Mouse (Mus musculus) retina, embryonic 14.5 days (tissue): ENCODE measurements around the gene Gm16253.

Experiments used
- DNase-seq: peaks from one replicate; pipeline ENCODE4 v3.0.0-alpha.2; 2015; ENCODE audit warnings: low spot score

Gm16253 gene

DNA sequence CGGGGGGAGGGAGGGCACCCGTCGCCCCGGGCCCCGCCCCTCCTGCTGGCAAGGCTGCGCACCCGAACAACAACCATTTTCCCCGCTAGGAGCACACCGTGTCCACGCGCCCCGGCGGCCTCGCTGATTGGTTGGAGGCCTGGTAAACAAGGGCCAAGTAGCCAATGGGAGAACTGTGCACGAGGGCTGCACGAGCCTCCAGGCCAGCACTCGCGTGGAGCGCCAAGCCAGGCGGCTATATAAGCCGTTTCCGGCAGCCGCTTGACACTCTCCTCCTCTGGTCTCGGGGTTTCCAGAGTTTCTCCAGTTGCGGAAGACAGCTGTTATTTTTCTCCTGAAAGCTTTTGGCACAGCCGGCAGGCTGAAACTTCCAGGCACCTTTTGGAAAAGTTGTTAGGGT lies 19.1 kb upstream of the Gm16253 start, which contains the start of gene Txnip:
TSS of gene Txnip (plus strand) at position 264 of the 400 bp plus-strand sequence.
- DNase-seq = peak; percentile 98

DNA sequence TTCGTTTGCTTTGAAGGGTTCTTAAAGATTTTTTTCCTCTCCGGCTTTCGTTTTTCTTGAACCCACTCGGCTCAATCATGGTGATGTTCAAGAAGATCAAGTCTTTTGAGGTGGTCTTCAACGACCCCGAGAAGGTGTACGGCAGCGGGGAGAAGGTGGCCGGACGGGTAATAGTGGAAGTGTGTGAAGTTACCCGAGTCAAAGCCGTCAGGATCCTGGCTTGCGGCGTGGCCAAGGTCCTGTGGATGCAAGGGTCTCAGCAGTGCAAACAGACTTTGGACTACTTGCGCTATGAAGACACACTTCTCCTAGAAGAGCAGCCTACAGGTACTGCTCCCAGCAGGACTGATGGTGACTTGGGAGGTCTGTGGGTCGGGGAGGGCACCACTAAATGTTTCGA lies 18.6 kb upstream of the Gm16253 start:
- peak; percentile 29 for DNase-seq

DNA sequence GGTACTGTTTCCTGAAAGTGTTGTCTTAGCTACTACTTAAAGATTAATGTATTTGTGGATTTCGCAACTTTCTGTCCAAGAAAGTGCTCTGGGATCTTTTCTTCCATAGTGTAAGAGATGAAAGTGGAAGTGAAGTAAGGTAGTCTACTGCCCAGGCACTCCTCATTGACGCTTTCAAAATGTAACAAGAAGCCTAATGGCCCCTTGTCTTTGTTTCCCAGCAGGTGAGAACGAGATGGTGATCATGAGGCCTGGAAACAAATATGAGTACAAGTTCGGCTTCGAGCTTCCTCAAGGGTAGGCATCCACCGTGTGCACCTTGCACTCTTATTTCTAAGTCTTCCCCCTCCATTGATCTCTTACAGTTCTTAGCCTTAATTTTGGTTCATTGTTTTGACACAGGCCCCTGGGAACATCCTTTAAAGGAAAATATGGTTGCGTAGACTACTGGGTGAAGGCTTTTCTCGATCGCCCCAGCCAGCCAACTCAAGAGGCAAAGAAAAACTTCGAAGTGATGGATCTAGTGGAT lies 18.1 kb upstream of the Gm16253 start:
- no peak for DNase-seq

DNA sequence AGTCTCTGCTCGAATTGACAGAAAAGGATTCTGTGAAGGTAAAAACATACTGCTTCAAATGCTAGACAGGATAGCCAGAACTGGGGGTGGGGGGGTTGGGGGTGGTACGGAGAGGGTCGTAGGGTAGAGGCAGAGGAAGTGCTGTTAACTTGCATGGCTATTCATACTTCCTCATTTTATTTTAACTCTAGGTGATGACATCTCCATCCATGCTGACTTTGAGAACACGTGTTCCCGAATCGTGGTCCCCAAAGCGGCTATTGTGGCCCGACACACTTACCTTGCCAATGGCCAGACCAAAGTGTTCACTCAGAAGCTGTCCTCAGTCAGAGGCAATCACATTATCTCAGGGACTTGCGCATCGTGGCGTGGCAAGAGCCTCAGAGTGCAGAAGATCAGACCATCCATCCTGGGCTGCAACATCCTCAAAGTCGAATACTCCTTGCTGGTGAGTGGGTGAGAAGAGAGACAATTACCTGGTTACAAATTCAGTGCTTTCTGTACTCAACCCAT lies 17.3 kb upstream of the Gm16253 start:
- DNase-seq = no peak

DNA sequence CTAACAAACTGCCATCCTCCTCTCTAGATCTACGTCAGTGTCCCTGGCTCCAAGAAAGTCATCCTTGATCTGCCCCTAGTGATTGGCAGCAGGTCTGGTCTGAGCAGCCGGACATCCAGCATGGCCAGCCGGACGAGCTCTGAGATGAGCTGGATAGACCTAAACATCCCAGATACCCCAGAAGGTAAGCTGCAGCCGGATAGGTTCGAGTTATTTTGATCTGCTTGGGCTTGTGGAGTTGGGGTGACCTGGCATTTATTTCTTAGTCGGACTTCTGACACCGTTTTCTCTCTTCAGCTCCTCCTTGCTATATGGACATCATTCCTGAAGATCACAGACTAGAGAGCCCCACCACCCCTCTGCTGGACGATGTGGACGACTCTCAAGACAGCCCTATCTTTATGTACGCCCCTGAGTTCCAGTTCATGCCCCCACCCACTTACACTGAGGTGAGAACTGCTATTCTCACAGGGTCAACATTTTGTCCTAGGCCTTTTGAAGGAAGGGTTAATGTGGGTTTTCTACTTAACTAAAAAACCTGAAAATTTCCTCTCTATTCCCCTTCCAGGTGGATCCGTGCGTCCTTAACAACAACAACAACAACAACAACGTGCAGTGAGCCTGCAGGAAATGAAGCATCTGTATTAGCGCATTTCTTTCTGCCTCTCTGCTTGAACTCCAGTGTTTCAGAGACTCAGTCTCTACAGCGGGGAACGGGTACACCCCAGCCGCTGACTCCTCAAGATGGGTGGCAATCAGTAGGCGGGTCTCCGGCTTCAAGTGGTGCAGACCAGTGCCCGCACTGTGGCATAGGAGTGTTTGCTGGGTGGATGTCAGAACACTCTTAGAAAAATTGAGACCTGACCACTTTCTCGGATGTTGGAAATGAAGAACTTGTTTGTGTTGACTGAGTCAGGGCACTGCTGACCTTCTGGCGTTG lies 16.6 kb upstream of the Gm16253 start:
- no peak for DNase-seq

DNA sequence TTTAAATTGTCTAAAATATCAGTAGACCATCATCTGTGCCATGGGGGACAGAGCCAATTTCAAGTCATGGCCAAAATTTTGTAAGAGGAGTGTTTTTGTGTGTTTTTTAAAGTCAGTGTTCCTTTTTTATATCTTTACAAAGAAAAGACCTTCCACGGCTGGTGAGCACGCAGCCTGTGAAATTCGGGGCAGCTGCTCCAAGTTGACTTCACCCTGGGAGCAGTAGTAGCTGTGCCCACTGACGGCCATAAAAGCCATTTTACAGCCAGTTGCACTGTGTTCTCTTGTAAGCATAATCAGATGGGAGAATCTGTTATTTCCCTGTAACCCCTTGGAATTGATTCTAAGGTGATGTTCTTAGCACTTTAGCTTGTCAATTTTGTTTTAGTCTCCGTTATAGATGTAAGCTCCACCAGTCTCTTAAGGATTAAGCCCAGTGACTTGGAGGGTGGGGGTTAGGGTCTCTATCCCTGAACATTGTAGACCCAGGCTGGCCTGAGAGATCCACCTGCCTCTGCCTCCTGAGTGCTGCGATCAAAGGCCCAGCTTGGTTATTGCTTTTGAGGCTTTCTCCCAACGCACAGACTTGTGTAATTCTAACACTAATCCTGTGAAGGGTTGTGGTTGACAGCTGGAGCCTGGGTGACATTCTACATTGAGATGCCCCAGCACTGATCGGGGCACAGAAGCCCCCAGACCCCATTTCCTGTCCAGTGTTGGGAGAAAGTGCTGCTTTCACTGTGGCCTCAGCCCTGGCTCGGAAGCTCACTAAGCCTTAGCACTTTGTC lies 15.7 kb upstream of the Gm16253 start:
- DNase-seq = no peak

DNA sequence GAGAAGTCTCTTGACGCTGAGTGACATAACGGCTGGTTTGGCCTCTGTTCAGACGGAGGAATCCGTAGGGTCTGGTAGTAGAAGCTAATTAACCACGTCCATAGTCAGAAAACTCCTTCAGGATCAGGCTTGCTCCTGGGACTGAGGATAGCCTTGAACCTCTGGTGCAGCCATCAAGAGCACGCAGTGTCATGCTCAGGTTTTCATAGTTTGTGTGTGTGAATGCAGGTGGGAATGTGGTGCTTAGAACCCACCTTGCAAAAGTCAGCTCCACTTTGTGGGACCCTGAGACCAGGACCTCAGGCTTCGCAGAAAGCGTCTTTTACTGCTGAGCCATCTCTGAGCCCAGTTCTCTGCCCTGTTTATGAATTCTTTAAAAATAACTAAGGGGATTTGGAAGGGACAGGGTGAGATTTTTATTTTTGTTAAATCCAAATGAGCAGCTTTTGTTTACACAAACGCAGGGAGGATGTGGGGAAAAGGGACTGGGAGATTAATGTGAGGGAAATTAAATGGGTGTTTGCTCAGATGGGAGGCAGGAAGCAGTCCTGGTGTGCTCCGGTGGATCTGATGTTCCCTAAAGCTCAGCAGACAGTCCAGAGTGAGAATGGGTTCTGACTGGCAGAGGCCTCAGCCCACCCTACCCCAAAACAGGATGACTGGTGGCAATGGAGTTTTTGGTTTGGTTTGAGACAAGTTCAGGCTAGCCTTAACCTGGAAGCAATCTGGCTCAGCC lies 14.7 kb upstream of the Gm16253 start:
- no peak for DNase-seq

DNA sequence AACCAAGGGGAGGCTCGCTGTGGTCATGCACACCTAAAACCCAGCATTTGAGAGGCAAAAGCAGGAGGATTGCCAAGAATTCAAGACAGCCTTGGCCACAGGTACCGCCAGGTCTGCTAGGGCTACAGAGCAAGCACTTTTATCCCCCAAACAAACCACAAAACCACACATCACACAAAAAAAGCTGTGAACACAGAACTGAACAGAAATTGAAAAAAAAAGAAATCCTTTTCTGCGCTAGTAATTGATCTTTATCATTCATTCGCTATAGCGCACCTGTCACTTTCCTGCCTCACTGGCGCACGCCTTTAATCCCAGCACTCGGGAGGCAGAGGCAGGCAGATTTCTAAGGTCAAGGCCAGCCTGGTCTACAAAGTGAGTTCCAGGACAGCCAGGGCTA lies 13.5 kb upstream of the Gm16253 start:
- no peak for DNase-seq

DNA sequence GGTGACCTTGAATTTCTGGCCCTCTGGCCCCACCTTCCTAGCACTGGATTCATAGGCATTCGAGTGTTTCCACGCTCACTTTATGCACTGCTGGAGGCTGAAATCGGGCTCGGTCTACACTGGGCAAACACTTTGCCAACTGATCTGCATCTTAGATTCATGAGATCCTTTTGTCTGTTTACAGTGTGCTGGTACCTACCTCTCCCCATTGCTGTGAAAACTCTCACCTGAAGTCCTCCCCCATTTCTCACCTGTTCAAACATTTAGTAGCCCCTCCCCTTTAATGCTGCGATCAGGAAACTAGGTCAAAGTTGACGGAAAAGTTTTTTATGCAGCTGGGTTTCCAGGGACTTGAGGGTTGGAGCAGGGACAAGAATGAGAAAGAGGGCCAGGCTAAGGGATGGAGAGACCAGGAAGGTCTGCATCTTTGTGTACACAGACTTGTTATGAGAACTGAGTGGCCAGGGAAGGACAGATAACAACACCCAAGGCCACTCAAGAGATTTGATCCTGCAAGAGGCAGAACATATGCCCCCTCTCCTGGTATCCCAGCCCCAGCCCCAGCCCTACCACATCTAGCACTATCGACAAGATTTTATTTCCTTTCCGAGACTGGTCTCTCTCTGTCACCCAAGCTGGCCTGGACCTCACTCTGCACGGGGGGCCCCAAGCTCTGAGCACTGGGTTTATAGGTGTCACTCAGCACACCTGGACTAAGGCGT lies 12.7 kb upstream of the Gm16253 start:
- no peak for DNase-seq

DNA sequence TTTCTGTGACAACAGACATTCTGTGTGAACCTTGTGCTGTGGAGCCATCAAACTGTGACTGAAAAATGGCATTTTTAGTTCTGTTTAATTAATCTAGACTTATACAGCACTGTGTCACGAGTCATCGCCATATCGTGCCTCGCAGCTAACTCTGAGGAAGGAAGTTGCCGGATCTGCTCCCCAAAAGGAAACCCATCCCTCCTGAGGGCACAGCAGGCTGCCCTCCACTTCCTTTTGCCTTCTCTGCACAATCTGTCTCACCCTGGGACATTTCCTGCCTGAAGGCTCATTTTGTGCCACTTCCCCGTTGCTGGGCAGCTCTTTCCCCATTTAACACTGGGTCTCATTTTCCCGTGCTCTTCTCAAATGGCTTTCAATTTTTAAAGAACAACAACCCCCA lies 12.2 kb upstream of the Gm16253 start:
- no peak for DNase-seq

DNA sequence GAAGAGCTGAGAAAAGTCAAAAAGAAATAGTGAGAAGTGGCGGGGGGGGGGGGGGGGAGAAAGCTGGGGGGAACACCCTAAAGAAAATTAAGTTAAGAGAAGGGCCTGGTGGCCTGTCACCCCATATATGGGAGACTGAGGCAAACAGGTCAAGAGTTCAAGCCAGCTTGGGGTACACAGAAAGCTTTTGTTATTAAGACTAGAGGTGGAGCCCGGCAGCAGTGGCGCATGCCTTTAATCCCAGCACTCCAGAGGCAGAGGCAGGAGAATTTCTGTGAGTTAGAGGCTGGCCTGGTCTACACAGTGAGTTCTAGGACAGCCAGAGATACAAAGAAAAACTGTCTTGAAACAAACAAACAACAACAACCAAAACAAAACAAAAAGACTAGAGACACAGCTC lies 11.7 kb upstream of the Gm16253 start:
- no peak for DNase-seq

DNA sequence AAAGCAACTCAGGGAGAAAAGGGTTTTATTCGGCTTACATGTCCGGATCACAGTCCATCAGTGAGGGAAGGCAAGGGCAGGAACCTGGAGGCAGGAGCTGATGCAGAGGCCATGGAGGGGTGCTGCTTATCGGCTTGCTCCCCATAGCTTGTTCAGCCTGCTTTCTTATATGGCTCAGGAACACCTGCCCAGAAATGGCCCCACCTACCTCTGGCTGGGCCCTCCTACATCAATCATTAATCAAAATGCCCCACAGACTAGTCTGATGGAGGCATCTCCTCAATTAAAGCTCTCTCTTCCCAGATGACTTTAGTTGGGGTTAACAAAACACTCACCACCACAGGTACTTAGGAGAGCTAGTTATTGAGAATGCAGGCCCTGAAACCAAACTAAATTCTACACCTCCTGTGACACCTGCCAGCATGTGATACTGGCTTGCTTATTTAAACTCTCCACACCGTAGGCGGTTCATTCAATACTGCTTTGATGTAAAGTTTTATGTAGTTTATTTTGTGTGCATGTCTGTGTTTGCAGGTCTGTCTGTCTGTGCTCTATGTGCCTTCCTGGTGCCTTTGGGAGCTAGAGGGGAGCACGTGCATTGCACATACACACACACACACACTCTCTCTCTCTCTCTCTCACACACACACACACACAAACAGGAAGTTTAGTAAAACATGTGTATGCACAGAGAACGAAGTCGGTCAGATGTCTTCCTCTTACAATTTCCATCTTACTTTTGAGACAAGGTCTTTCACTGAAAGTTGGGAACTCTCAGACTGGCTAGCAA lies 9.9 kb upstream of the Gm16253 start:
- DNase-seq = no peak

DNA sequence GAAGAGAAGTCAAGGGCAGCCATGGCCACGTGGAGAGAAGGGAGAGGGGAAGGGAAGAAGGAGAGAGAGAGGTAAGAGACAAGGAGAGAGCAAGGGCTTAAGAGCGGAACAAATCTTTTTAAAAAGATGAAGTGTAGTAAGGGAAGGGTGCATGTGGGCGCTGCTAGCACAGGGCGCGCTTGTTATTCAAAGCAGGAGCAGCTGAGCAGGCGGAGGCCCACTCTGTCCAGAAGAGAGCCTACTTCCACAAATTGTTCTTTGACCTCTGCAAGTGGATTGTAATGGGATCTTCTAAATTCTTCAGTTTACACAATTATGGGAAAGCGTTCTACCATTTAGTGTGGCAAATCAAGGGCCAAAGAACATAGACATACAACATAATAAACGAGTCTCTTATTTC lies 8.2 kb upstream of the Gm16253 start:
- no peak for DNase-seq

DNA sequence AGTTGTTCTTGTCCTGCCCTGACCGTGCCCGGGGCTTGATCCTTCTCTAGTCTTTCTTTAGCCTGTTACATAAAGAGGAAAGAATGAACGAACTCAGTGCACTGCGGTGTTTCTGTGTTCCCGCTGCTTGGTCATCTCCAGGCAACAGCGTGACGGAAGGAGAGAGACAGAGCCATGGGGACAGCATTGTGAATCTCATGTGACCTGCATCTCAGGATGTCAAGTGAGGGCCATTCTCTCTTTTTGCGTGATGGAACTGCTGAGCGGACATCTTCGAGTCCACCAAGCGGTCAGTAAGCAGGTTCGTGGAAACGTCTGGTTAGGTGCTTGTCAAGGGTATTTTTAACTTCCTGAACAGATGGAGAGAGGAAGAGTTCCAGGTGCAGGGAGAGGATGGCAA lies 7.3 kb upstream of the Gm16253 start:
- DNase-seq = no peak

DNA sequence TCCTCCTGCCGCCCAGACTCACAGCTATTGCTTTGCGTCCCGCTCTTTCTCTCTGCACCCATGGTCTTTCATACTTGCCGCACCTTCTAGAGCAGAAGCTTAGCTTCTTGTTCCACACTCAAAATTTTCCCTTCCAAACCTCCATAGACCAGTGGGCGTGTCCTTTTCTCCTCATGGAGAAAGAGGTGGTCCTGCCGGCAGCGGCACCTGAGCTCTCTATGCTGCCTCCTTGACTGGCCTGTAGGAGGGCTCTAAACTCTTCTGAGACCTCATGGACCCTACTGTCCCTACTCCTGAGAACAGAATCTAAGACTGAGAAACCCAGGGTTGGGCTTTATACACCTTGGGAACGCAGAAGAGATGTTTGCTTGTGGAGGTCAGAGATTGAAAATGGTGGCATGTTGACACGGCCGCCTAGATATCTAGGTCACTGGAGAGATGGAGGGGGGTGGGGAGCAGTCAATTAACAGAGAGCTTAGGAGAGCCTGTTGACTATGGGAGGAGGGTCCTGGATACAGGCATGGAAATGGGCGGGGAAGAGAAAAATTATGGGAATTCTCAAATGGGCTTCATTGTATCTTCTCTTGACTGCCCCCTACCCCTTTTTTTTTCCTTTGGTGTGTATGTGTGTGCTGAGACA lies 6.7 kb upstream of the Gm16253 start:
- DNase-seq = no peak

DNA sequence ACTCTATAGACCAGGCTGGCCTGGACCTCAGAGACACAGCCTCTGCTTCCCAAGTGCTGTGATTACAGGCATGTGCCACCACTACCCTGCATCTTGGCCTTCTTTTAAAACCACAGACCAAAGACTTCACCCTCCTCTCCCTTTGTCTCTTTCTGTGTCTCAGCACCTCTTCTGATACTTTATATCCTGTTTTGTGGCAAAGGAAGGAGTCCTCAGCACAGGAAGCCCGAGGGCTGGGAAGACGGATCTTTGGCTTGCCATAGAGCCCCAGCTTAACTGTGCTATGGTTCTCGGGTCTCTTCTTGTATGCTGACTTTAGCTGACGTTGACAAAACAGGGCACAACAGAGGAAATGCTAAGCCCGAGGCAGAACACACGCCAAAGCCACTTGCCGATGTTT lies 6.1 kb upstream of the Gm16253 start:
- no peak for DNase-seq

DNA sequence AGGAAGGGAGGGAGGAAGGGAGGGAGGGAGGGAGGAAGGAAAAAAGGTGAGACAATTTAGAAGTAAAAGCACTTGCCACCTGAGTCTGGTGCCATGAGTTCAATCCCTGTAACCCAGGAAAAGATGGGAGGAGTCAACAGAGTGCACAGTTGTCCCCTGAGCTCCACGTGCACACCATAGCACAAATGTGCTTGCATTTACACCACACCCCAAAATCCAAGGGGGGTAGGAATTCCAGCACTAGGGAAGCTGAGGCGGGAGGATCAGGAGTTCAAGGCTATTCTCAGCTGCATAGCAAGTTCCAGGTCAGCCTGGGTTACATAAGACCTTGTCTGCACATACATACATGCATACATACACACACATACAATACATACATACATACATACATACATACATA lies 5.4 kb upstream of the Gm16253 start:
- no peak for DNase-seq

DNA sequence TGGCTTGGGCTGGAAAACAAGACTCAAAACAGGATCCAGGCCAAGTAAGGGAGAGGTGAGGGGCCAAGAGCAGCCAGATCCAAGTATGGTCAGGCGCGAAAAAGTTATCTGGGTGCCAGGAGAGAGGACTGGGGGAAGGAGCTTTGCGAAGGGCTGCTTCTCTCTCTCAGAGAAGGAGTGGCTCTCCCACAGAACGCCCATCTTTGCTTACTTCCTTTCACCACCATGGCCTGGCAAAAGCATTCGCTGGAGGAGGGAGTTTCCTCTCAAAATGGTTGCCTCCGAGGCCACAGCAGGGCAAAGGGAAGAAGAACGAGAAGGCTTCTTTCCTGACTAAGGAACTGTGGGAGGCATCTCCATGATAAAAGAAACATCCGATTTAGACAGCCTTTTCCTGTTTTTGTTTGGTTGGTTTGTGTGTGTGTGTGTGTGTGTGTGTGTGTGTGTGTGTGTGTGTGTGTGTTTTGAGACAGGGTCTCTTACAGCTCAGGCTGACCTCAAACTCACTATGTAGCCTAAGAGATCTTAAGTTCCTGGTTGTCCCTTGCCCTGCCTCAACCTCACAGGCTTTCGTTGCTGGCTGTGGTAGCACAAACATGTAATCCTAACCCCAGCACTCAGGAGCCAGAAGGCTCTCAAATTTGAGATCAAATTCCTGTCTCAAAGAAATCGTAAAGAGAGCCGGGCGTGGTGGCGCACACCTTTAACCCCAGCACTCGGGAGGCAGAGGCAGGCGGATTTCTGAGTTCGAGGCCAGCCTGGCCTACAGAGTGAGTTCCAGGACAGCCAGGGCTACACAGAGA lies 4.7 kb upstream of the Gm16253 start:
- DNase-seq = no peak
